Mouse (Mus musculus) brain, embryonic 14.5 days (tissue): Measurements from ENCODE around the gene Ccdc187.

Source experiments
- CTCF ChIP-seq: fragments of 200-500 bp; IDR thresholded peaks from 2 replicates; pipeline ENCODE4 v1.5.1; 2012; ENCODE audit warnings: inconsistent platforms, mild to moderate bottlenecking, moderate library complexity, borderline replicate concordance; ENCODE audit not compliant: insufficient read depth, insufficient read length; ENCODE audit errors: extremely low read depth
- POLR2A ChIP-seq: fragments of 200-500 bp; IDR thresholded peaks from 2 replicates; pipeline ENCODE4 v1.6.1; 2012; ENCODE audit warnings: mild to moderate bottlenecking, inconsistent platforms, borderline replicate concordance; ENCODE audit not compliant: poor library complexity, insufficient read depth, insufficient read length, severe bottlenecking; ENCODE audit errors: extremely low read depth

GRCm38 (mm10) chr2:26305555-26305954 is 11.2 kb upstream of the Ccdc187 start:
- no peak for TF ChIP-seq CTCF
- TF ChIP-seq POLR2A = no peak
